Mouse (Mus musculus): Measurements from ENCODE around the gene Zfp575. TPM values are rescaled to one million over a fixed set of nuclear protein-coding genes. Genes with fewer than 3 reads are reported as not detected.

The Zfp575 gene
- polyA plus RNA-seq, 1 experiment from 2014 or later, result 1.2 TPM

GRCm38 (mm10) chr7:24544506-24544905 is 42.9 kb downstream of the Zfp575 start:
- no peak overlapping the region for H3K4me3 ChIP-seq (ENCODE audit: low read depth, low read length)
- whole genome bisulfite sequencing, result 78% methylated on average over 2 of the region's 2 CpGs
- no peak for ATAC-seq (ENCODE audit: low FRiP score)

GRCm38 (mm10) chr7:24539686-24540085 is 47.8 kb downstream of the Zfp575 start:
- Histone ChIP-seq H3K9ac (ENCODE audit: low read depth, low read length) (no peak overlapping the region), H3K27me3 (ENCODE audit: control insufficient read depth, insufficient read depth, low read length) (no peaks in the 10 kb centered on the region), H3K27ac (ENCODE audit: low read depth, low read length) (no peak overlapping the region), H3K36me3 (ENCODE audit: control insufficient read depth, insufficient read depth, low read length) (no peaks in the 10 kb centered on the region), H3K4me2 (replicated peaks; ENCODE audit: low read depth, low read length) (no peak overlapping the region), H3K9me3 (ENCODE audit: control insufficient read depth, low read length) (no peaks in the 10 kb centered on the region), H3K4me1 (replicated peaks; ENCODE audit: control insufficient read depth, insufficient read depth, low read length) (no peaks in the 10 kb centered on the region), H3K4me3 (ENCODE audit: low read depth, low read length) (no peak overlapping the region)
- DNase-seq (ENCODE audit: low spot score) (no peak), ATAC-seq (ENCODE audit: low FRiP score) (no peak)
- WGBS, result 91% methylated on average over 4 of the region's 4 CpGs

More at GRCm38 (mm10) chr7:24544506-24544905, 42.9 kb downstream of the Zfp575 start:
- Histone ChIP-seq H3K27ac (ENCODE audit: low read depth, low read length) (no peak overlapping the region), H3K4me1 (replicated peaks; ENCODE audit: control insufficient read depth, insufficient read depth, low read length) (peaks cover 9% of the 10 kb centered on the region), H3K9ac (ENCODE audit: low read depth, low read length) (no peak overlapping the region), H3K9me3 (ENCODE audit: control insufficient read depth, low read length) (no peaks in the 10 kb centered on the region), H3K27me3 (ENCODE audit: control insufficient read depth, insufficient read depth, low read length) (no peaks in the 10 kb centered on the region), H3K36me3 (ENCODE audit: control insufficient read depth, insufficient read depth, low read length) (no peaks in the 10 kb centered on the region), H3K4me2 (replicated peaks; ENCODE audit: low read depth, low read length) (no peak overlapping the region)
- DNase-seq (ENCODE audit: low spot score), result peak; percentile 20

GRCm38 (mm10) chr7:24538701-24539100 is 48.7 kb downstream of the Zfp575 start:
- Histone ChIP-seq H3K9me3 (ENCODE audit: control insufficient read depth, low read length) (no peaks in the 10 kb centered on the region), H3K4me2 (replicated peaks; ENCODE audit: low read depth, low read length) (no peak overlapping the region), H3K4me3 (ENCODE audit: low read depth, low read length) (no peak overlapping the region), H3K4me1 (replicated peaks; ENCODE audit: control insufficient read depth, insufficient read depth, low read length) (peaks cover 4% of the 10 kb centered on the region; the same call in 1 of the 2 replicates), H3K27me3 (ENCODE audit: control insufficient read depth, insufficient read depth, low read length) (peaks cover 4% of the 10 kb centered on the region; the same call in 1 of the 2 replicates), H3K27ac (ENCODE audit: low read depth, low read length) (no peak overlapping the region), H3K9ac (ENCODE audit: low read depth, low read length) (no peak overlapping the region), H3K36me3 (ENCODE audit: control insufficient read depth, insufficient read depth, low read length) (0 out of 2 replicates have a peak, but pooled peaks cover 3% of the 10 kb centered on the region)
- DNase-seq (ENCODE audit: low spot score), result no peak
- ATAC-seq (ENCODE audit: low FRiP score), result no peak
- WGBS, result 81% methylated on average over 5 of the region's 5 CpGs

- 55% methylated on average over 5 of the region's 5 CpGs for whole genome bisulfite sequencing
- H3K9ac ChIP-seq (ENCODE audit: low read depth, low read length), result no peak overlapping the region
Observed at GRCm38 (mm10) chr7:24538154-24538553, 49.3 kb downstream of the Zfp575 start.

GRCm38 (mm10) chr7:24537591-24537990 is 49.9 kb downstream of the Zfp575 start:
- ATAC-seq (ENCODE audit: low FRiP score), result no peak
- H3K9ac ChIP-seq (ENCODE audit: low read depth, low read length), result no peak overlapping the region
- no peak overlapping the region for H3K27ac ChIP-seq (ENCODE audit: low read depth, low read length)
- no peak for DNase-seq (ENCODE audit: low spot score)
- no peak overlapping the region for H3K4me2 ChIP-seq (replicated peaks; ENCODE audit: low read depth, low read length)
- no peak overlapping the region for H3K4me3 ChIP-seq (ENCODE audit: low read depth, low read length)
- H3K36me3 ChIP-seq (ENCODE audit: control insufficient read depth, insufficient read depth, low read length), result 0 out of 2 replicates have a peak, but pooled peaks cover 3% of the 10 kb centered on the region
- no peaks in the 10 kb centered on the region for H3K9me3 ChIP-seq (ENCODE audit: control insufficient read depth, low read length)
- peaks cover 10% of the 10 kb centered on the region for H3K27me3 ChIP-seq (ENCODE audit: control insufficient read depth, insufficient read depth, low read length)
- 88% methylated on average over 5 of the region's 5 CpGs for WGBS
- H3K4me1 ChIP-seq (replicated peaks; ENCODE audit: control insufficient read depth, insufficient read depth, low read length), result peaks cover 6% of the 10 kb centered on the region; the same call in 1 of the 2 replicates

More at GRCm38 (mm10) chr7:24538154-24538553, 49.3 kb downstream of the Zfp575 start:
- ATAC-seq (ENCODE audit: low FRiP score), result no peak
- Histone ChIP-seq H3K4me3 (ENCODE audit: low read depth, low read length) (no peak overlapping the region), H3K4me1 (replicated peaks; ENCODE audit: control insufficient read depth, insufficient read depth, low read length) (peaks cover 6% of the 10 kb centered on the region; the same call in 1 of the 2 replicates), H3K9me3 (ENCODE audit: control insufficient read depth, low read length) (no peaks in the 10 kb centered on the region), H3K27ac (ENCODE audit: low read depth, low read length) (no peak overlapping the region), H3K27me3 (ENCODE audit: control insufficient read depth, insufficient read depth, low read length) (peaks cover 8% of the 10 kb centered on the region), H3K36me3 (ENCODE audit: control insufficient read depth, insufficient read depth, low read length) (0 out of 2 replicates have a peak, but pooled peaks cover 3% of the 10 kb centered on the region), H3K4me2 (replicated peaks; ENCODE audit: low read depth, low read length) (no peak overlapping the region)
- no peak for DNase-seq (ENCODE audit: low spot score)

- H3K9me3 ChIP-seq (ENCODE audit: control insufficient read depth, low read length), result no peaks in the 10 kb centered on the region
- 0 out of 2 replicates have a peak, but pooled peaks cover 3% of the 10 kb centered on the region for H3K36me3 ChIP-seq (ENCODE audit: control insufficient read depth, insufficient read depth, low read length)
- no peak overlapping the region for H3K9ac ChIP-seq (ENCODE audit: low read depth, low read length)
- peaks cover 6% of the 10 kb centered on the region; the same call in 1 of the 2 replicates for H3K4me1 ChIP-seq (replicated peaks; ENCODE audit: control insufficient read depth, insufficient read depth, low read length)
- peaks cover 10% of the 10 kb centered on the region for H3K27me3 ChIP-seq (ENCODE audit: control insufficient read depth, insufficient read depth, low read length)
- H3K27ac ChIP-seq (ENCODE audit: low read depth, low read length), result no peak overlapping the region
- no peak for DNase-seq (ENCODE audit: low spot score)
- 80% methylated on average over 4 of the region's 4 CpGs for WGBS
- H3K4me2 ChIP-seq (replicated peaks; ENCODE audit: low read depth, low read length), result no peak overlapping the region
- H3K4me3 ChIP-seq (ENCODE audit: low read depth, low read length), result no peak overlapping the region
- ATAC-seq (ENCODE audit: low FRiP score), result no peak
Observed at GRCm38 (mm10) chr7:24537081-24537480, 50.4 kb downstream of the Zfp575 start.

- Histone ChIP-seq H3K27me3 (ENCODE audit: control insufficient read depth, insufficient read depth, low read length) (peaks cover 10% of the 10 kb centered on the region), H3K9me3 (ENCODE audit: control insufficient read depth, low read length) (no peaks in the 10 kb centered on the region), H3K9ac (ENCODE audit: low read depth, low read length) (no peak overlapping the region), H3K4me3 (ENCODE audit: low read depth, low read length) (no peak overlapping the region), H3K27ac (ENCODE audit: low read depth, low read length) (no peak overlapping the region), H3K4me2 (replicated peaks; ENCODE audit: low read depth, low read length) (no peak overlapping the region; the same call in 1 of the 2 replicates), H3K36me3 (ENCODE audit: control insufficient read depth, insufficient read depth, low read length) (0 out of 2 replicates have a peak, but pooled peaks cover 3% of the 10 kb centered on the region), H3K4me1 (replicated peaks; ENCODE audit: control insufficient read depth, insufficient read depth, low read length) (peaks cover 6% of the 10 kb centered on the region; the same call in 1 of the 2 replicates)
- DNase-seq (ENCODE audit: low spot score) (no peak), ATAC-seq (ENCODE audit: low FRiP score) (no peak)
- 21% methylated on average over 18 of the region's 19 CpGs for WGBS
Observed at GRCm38 (mm10) chr7:24534301-24534700, 53.1 kb downstream of the Zfp575 start.

Other genes with a start within 250 kb of the Zfp575 start
- not detected in 2 replicates for gene Lypd5, start 238.4 kb downstream of the Zfp575 start, polyA plus RNA-seq (2014; fragmentation: Nextera tagmentation; extraction: Ambion mirVana)
- 2.4 and 3.5 TPM in 2 replicates for gene Kcnn4, start 217.4 kb downstream of the Zfp575 start, polyA plus RNA-seq (2014; fragmentation: Nextera tagmentation; extraction: Ambion mirVana)
- 18.4 and 21.3 TPM in 2 replicates for gene Smg9, start 188.0 kb downstream of the Zfp575 start, polyA plus RNA-seq (2014; fragmentation: Nextera tagmentation; extraction: Ambion mirVana)
- not detected in 2 replicates for gene Irgc1, start 135.3 kb downstream of the Zfp575 start, polyA plus RNA-seq (2014; fragmentation: Nextera tagmentation; extraction: Ambion mirVana)
- 1.7 and 2.1 TPM in 2 replicates for gene Plaur, start 125.2 kb downstream of the Zfp575 start, polyA plus RNA-seq (2014; fragmentation: Nextera tagmentation; extraction: Ambion mirVana)
- gene Cadm4, start 105.6 kb downstream of the Zfp575 start, polyA plus RNA-seq (2014; fragmentation: Nextera tagmentation; extraction: Ambion mirVana), result 8.8 and 12.6 TPM in 2 replicates
- 82.4 and 87.7 TPM in 2 replicates for gene Zfp428, start 80.6 kb downstream of the Zfp575 start, polyA plus RNA-seq (2014; fragmentation: Nextera tagmentation; extraction: Ambion mirVana)
- gene AC161166.1, start 75.2 kb downstream of the Zfp575 start, polyA plus RNA-seq (2014; fragmentation: Nextera tagmentation; extraction: Ambion mirVana), result 0.59 and 0.90 TPM in 2 replicates
- gene Irgq, start 57.0 kb downstream of the Zfp575 start, polyA plus RNA-seq (2014; fragmentation: Nextera tagmentation; extraction: Ambion mirVana), result 12.8 and 14.2 TPM in 2 replicates
- 0.28 TPM in 1 of 2 replicates, not detected in the other for gene Pinlyp, start 41.5 kb downstream of the Zfp575 start, polyA plus RNA-seq (2014; fragmentation: Nextera tagmentation; extraction: Ambion mirVana)
- 78.0 and 94.5 TPM in 2 replicates for gene Xrcc1, start 41.4 kb downstream of the Zfp575 start, polyA plus RNA-seq (2014; fragmentation: Nextera tagmentation; extraction: Ambion mirVana)
- gene Ethe1, start 98 bp downstream of the Zfp575 start, polyA plus RNA-seq (2014; fragmentation: Nextera tagmentation; extraction: Ambion mirVana), result 19.8 and 20.6 TPM in 2 replicates
- gene Phldb3, start 23.1 kb upstream of the Zfp575 start, polyA plus RNA-seq (2014; fragmentation: Nextera tagmentation; extraction: Ambion mirVana), result 0.09 TPM in 1 of 2 replicates, not detected in the other
- gene Lypd3, start 48.9 kb upstream of the Zfp575 start, polyA plus RNA-seq (2014; fragmentation: Nextera tagmentation; extraction: Ambion mirVana), result 0.73 and 1.6 TPM in 2 replicates
- gene Tex101, start 89.0 kb upstream of the Zfp575 start, polyA plus RNA-seq (2014; fragmentation: Nextera tagmentation; extraction: Ambion mirVana), result not detected in 2 replicates
- not detected in 2 replicates for gene BC049730, start 121.6 kb upstream of the Zfp575 start, polyA plus RNA-seq (2014; fragmentation: Nextera tagmentation; extraction: Ambion mirVana)
- gene Gm4763, start 139.3 kb upstream of the Zfp575 start, polyA plus RNA-seq (2014; fragmentation: Nextera tagmentation; extraction: Ambion mirVana), result not detected in 2 replicates
- not detected in 2 replicates for gene Cd177, start 172.7 kb upstream of the Zfp575 start, polyA plus RNA-seq (2014; fragmentation: Nextera tagmentation; extraction: Ambion mirVana)
- not detected in 2 replicates for gene Ceacam10, start 189.6 kb upstream of the Zfp575 start, polyA plus RNA-seq (2014; fragmentation: Nextera tagmentation; extraction: Ambion mirVana)